Mouse (Mus musculus): Measurements from ENCODE around the gene Ccdc6. TPM values are rescaled to one million over a fixed set of nuclear protein-coding genes. Genes with fewer than 3 reads are reported as not detected.
A peak's percentile ranks its signal among the peaks of the same experiment; 100 is the strongest.

The Ccdc6 gene
- total RNA-seq, 2 experiments from 2014 or later, result 27.9 to 28.6 TPM

DNA sequence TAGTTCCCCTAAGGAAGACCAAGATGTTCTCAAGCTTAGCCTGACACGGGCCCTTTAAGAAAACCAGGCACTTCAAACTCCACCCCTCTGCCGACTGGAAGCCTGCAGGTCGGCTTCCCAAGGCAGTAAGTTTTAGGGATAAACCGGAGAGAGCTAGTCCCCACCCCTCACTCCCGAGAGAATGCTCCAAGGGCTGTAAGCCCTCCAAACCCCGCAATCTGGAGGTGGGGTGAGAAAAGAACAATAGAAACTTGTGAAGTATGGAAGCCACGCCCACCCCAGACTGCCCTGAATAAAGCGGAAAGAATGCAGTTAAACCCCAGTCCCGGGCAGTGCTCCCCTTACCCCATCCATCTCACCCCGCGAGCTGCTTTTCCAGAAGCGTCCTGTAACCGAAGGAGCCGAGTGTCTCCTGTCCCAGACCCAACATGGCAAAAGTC is 1.9 kb upstream of the Ccdc6 start:
- peak; percentile 79 to 83 for DNase-seq

DNA sequence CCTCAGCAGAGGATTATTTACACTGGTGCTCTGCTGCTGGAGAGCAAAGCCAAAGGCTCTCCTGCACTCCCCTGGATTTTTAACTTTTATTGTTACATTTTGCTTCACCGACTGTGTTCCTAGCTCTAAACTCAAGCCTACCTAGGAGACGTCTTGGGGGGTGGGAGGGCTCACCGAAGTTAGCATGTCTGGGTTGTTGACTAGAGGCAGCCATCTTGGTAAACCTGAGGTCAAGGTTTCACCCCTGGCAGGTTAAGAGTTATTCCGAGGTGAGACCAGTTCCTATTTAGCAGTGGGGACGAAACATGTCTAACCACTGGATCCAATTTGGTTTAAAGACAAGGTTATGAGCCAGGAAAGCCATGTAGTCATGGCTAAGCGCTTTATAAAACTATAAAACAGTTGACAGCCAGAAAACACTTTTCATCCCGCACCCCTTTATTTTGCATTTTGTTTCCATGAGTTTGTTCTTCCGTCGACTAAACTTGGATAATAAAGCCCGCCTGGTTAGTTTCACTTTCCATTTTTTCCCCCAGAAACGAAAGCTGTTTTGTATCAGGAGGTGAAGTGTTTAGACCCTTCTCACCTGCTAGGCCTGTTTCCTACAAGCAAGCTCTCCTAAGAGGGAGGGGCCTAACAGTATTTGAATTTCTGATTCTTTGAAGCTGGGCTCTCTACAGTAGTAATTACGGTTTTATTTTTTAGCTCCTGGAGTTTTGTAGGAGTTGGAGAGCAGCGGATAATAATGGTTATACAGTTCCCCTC is 1.2 kb upstream of the Ccdc6 start:
- peak in 1 of 2 experiments; percentile 40 for DNase-seq

DNA sequence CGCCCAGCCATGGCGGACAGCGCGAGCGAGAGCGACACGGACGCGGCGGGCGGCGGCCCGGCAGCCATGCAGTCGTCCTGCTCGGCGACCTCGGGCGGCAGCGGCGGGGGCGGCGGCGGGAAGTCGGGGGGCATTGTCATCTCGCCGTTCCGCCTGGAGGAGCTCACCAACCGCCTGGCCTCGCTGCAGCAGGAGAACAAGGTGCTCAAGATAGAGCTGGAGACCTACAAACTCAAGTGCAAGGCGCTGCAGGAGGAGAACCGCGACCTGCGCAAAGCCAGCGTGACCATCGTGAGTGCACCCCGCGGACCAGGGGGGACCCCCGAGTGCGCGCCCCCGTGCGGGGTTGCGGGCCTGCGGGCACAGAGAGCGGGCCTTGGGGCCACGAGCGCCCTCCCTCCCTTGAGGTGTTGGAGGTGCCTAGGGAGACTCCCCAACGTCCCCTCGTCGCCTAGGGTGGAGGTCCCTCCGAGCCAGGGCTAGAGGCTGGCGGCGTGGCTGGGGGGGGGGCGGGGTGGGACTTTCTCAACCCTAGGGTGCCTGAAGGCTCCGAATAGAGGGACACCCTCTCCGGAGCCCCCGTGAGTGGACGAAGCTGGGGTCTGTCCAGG is 475 bp downstream of the Ccdc6 start:
- peak; percentile 34 to 60 for DNase-seq

DNA sequence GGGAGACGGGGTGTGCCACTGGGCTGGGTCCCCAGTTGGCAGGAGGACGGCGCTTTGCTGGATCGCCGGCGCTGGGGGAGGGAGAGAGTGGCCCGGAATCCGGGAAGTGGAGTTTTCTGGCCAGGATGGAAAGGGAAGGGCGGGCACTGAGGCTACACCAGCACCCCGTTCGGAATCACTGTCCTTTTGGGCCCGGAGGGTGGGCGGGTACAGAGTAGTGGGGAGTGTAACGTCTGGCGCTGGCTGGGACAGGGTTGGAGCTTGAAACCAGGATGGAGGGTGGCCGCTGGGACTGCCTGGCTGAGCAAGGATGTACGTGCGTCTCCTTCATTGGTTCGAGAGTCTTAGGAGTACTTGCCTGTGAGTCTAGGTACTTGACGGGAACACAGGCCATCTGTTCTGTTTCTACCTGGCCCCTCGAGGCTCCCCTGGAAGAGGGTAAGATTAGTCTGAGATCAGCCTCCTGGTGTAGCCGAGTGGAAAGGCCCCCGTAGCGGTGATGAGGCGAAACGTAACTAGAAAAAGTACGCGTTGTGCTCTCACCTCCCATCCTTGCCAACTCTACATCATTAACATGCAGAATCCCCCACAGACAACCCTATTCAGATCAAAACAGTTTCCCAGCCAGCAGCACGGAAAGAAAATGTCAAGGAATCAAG is 1.1 kb downstream of the Ccdc6 start:
- peak; percentile 74 to 77 for DNase-seq

DNA sequence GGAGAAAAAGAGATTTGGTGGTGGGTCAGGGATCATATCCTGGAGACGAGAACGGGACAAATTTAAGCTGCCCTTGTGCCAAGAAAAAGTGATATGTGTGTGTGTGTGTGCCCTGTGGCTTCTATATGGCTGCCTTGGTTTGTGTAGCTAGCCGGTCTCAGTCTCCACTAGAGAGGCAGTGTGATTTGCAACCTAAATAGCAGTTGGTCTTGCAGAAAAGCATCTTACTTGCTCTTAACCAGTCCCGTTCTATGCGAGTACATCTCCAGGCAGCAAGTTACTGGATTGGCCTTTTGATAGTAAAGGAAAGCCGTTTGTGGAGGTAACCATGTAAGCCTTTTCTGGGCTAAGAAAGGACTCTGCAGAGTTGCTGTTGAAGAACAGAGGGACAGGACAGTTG is 1.7 kb downstream of the Ccdc6 start:
- no peak for DNase-seq

DNA sequence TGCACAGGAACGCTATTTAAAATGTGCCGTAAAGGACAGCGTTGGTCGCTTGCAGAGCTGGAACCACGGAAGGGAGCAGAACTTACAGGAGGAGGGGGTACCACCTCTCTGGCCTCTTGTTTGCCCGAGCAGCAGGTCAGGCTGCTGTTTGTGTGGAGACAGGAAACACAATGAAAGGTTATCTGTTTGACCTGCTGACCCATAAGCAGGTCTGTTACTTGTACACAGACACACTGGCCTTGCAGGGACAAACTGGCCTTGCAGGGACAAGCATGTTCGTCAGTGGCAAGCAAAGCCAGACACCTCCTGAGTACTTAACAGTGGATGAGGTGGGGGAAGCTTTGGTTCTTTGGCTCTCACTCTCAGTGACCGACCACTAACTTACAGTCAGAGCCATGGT is 2.1 kb downstream of the Ccdc6 start:
- DNase-seq, result no peak

DNA sequence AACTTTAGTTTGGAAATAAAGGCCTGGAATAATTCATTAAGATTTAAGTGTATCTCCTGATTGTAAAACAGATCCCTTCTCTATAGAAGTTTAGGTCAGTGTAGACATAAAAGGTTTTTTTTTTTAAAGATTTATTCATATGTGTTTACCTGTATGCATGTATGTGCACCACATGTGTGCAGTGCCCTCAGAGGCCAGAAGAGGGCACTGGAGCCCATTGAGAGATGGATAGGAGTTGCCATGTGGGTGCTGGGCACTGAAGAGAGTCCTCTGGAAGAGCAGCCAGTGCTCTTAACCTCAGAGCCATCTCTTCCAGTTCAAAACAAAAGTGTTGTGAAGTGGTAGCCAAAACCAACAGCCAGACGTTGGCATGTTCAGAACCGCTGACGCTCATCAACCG is 5.2 kb downstream of the Ccdc6 start:
- DNase-seq, result no peak

DNA sequence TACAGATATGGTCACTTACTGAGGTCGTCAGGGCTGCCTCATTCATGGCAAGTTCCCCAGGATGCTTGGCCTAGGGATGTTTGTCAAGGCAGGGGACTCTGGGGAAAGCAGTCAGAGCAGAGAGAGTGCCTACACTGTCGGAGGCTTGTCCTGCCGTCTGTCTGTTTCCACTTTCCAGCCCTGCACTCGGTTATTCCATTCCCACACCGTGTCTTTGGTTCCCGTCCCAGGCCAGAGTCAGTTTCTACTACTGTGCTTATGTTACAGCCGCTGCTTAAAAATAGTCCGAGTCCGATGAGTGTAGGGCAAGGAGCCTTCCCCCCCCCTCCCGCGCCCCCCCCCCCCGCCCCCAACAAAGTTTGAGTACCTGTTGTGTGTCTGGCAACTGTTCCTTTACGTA is 11.1 kb downstream of the Ccdc6 start:
- no peak for DNase-seq

DNA sequence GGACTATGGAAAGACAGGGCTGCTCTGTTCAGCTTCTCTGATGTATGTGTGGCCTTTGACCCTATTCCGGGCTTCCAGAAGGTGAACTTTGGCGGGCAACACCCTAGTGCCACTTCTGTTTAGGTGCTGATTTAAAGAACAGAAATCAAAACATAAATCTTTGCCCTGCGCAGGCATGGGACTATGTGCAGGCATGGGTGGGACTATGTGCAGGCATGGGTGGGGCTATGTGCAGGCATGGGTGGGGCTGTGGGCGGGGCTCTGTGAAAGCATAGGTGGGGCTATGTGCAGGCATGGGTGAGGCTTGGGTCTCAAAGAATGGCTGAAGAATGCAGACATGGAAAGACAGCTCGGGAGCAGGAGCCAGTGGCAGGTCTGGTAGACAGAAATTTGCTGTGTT is 13.1 kb downstream of the Ccdc6 start:
- DNase-seq, result no peak

DNA sequence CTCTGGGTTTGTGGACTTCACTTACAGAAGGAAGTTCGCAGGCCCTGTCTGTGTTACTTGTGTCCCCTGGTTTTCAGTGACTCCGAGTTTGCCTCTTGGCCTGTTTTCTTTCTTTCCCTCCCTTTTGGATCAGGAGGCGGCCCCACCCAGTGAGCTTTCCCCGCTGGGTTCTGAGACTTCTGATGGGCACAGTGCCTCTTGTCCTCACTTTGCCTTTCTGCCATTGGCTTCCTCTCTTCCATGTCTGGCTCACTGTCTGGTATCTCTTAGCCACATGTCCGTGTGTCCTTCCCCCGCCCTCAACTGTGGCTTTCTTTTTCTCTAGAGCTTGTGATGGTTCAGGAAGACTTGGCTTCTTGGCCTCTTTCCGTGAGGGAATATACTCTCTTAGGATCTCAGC is 13.9 kb downstream of the Ccdc6 start:
- DNase-seq, result peak; percentile 61 to 73

DNA sequence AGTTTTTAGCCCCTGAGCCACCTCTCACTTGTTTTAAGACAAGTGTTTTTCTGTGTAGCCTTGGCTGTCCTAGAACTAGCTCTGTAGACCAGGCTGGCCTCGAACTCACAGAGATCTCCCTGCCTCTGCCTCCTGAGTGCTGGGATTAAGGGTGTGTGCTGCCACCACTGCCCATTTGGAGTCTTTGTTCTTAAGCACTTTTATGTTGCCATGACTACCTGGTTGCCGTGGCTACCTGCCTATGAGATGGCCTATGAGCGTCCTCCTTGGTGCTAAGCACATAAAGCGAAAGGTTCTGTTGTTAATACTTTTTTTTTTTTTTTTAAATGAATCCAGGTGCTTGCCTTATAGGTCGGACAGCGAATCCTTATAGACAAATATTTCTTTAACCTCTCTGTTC is 14.7 kb downstream of the Ccdc6 start:
- DNase-seq, result no peak

DNA sequence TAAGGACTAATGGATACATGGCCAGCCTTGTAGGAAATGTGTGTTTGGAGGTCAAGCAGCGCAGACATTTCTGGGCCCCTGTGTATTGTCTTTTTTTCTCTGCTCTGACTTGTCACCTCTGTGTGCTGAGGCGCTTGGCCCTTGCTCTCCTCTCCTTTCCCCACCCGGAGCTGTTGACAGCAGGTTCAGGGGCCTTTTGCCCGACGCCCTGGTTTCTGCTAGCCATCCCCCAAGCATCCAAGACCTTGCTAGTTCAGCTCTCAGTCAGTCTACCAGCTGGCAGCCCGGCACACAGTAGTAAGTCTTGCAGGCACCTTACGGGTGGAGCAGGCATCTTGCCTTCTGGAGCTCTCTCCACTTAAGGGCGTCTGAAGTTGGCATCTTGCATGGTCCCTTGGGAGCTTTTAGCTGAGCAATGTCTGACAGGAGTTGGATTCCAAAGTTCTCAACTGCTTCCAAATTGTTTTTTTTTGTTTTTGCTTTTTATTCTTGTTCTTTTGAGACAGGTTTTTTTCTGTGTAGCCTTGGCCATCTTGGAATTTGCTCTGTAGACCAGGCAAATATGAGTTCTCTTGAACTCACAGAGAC is 17.2 kb downstream of the Ccdc6 start:
- DNase-seq, result peak; percentile 35 to 37

DNA sequence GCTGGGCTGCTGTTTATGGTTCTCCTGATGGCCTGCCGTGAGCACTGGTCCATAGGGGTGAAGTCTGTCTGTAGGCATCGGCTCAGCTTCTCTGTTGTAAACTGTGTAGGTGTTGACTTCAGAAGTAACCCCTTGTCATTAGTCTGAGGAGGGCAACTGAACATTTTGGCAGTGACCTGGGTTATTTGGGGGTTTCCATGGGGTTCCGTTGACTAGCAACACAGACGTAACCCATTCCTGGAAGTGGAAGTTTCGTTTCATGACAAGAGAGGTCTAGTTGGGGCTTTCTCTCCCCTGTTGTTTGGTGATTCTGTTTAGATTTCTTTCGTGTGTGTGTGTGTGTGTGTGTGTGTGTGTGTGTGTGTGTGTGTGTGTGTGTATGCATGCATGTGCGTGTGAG is 19.5 kb downstream of the Ccdc6 start:
- no peak for DNase-seq

DNA sequence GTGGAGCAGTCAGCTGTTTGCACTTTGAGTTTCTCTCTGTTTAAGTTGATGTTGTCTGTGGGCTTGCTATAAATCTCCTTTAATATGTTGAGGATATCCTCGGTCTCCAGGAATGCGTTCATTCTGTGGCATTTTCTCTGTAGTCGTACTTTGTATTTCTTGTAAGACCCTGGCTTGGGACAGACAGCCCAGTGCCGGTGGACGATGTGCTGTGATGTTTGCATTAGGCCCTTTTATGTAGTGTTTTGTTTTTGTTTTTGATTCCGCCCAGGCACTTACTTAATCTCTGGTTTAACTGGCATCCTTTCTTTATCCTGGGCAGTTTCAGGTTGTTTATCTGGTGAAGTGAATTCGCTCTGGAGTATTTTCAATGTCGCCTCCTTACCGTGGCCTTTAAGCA is 22.5 kb downstream of the Ccdc6 start:
- no peak for DNase-seq

DNA sequence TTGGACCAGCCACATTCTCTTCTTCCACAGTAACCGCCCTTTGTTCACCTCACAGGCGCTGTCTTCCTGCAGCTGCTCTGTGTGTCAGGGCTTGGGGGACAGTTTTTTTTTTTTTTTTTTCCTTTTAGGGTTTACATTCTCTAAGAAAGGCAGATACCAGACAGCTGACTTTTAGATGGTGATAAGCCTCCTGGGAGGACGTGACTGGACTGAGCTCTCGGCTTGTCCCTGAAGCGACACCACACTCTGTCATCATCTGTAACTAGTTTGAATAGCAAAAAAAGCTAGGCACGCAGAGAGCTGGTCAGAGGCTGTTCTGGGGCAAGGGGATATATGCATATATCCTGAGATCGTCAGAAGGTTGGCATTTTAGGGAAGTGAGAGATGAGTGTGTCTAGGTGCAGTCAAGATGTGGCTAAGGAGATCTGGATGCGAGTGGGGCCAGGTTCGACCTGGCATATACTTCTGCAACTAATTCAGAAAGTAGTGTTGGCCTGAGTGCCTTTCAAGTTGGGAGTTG is 23.0 kb downstream of the Ccdc6 start:
- DNase-seq, result no peak

DNA sequence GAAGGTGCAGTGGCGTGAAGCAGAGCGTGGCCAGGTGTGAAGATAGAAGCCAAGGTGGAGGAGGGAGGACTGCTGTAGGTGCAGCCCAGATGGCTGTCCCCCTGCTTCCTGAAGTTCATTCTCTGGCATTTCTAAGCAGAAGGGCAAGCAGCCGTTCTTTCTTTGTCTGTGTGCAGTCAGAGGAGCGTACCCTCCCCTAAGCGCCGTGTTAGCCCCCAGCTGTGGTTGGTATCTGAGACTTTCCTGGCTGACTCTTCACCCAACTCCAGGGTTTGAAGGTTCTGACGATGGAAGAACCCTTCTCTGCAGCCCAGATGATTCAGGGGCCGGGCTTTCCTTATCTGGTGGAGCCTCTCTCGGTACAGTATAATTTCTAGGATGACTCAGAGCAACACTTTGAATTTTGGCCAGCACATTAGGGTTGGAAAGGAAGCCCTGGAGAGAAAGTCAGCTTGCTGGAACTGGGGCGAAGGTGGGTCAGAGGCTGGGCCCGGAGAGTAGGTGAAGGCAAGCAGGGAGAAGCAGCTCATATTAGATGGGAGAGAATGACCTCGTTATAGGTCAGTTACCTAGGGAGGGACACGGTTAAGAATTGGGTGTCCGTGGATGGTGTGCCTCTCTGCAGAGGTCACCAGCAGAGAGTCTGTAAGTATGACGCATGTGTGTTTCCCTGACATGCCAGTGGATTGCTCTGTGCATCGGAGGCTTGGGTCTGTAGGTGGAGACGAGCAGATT is 23.9 kb downstream of the Ccdc6 start:
- DNase-seq, result peak; percentile 66 to 75

DNA sequence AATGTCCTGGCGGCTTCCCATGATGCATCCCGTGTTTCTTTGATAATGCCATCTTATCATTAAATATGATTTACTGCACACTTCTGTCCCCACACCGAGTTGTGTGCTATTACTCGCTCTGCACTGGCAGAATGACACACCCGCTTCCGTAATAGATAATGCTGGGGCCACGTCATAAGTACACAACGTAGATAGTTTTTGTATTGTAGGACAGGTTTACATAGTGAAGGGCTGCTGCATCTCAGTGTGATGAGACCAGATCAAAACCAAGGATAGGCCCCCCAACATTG is 24.4 kb downstream of the Ccdc6 start:
- DNase-seq, result no peak

DNA sequence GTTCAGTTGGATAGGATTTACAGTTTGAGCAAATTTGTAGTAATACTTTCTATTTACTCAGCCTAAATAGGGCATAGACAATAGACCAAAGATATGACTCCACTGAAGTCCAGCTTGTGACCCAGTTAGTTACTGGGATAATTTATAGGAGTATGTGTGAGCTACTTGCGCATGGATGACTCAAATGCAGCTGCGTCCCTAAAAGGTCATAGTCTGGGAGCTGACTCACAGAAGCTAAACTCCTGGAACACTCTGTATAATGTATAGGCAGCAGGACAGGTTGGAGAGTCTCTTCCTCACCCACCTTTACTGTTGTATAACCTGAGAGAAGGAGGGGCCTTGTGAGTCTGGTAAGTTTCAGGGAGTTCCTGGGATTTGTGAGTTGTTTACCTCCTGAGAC is 26.5 kb downstream of the Ccdc6 start:
- no peak for DNase-seq

DNA sequence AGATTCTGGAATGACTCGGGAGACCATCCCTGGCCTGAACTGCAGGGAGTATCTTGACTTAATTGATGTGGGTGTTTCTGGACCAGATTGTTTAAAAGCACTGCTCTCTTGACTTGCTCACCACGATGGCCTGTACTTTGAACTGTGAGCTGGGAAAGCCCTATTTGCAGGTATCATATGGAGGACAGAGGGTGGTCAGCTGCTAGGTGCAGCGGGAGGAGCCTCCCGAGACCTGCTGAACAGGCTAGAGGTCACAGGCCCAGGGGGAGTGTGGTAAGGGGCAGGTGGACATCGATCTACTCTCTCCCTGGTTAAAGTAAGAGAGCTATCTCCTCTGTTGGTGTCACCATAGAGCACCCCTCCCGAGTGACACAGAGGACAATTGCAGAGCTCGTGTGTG is 28.6 kb downstream of the Ccdc6 start:
- no peak for DNase-seq

DNA sequence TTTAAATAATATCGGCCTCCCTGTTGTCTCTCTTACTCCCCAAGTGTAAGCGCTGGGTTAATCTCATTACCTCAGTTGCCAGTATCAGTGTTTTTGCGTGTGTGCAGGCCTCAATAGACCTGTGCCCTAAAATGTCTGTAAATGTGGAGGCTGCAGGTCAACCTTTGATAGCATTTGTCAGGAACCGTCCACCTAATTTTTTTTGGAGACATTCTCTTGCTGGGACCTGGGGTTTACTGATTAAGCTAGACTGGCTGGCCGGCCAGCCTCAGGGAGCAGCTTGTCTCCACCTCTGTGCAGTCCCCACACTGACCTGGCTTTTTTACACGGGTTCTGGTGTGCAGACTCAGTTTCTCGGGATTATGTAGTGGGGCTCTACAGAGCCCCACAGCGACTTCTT is 30.4 kb downstream of the Ccdc6 start:
- DNase-seq, result no peak

DNA sequence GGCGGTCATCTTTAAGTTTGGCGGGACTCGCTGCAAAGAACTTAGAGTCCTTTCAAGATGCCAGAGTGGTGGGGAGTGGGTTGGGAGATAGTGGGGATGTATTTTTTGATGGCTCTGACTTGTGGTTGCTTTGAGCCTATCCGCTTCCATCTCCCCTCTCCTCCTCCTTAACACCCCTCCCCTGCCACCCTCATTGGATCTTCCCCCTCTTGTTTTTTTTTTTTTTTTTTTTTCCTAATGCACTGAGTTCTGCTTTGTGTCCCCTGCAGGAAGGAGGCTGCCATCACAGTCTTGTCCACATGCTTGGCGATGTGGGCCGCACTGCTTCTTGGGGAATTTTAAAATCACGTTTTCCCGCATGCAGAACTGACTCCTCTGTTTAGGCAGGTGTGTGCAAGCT is 31.5 kb downstream of the Ccdc6 start:
- DNase-seq, result no peak

DNA sequence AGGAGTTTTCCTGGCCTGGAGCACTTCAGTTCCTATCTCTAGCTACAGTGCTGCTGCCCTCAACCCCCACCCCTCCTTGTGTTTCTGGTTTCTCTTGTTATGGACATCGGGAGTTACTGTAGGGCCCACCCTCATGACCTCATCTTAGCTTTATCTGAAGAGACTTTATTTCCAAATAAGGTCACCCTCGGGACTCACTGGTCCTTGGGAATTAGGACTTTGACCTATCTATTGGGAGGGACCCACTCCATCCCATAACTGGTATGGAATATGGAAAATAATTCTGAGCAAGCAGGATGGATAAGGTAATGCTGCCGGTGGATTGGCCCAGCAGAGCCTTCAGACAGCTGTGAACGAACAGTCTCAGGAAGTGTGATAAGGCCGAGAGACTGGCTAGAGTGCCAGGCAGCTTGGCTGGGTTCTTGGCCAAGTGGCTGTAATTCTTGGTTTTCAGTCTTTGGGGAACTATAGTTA is 35.2 kb downstream of the Ccdc6 start:
- peak; percentile 43 to 52 for DNase-seq
